Mouse (Mus musculus) kidney, adult 18-20 months (tissue): ENCODE measurements around the gene Col24a1.

ENCODE experiments used
- DNase-seq: peaks from one replicate; pipeline ENCODE4 v3.0.0; 2021

Gene Col24a1

DNA sequence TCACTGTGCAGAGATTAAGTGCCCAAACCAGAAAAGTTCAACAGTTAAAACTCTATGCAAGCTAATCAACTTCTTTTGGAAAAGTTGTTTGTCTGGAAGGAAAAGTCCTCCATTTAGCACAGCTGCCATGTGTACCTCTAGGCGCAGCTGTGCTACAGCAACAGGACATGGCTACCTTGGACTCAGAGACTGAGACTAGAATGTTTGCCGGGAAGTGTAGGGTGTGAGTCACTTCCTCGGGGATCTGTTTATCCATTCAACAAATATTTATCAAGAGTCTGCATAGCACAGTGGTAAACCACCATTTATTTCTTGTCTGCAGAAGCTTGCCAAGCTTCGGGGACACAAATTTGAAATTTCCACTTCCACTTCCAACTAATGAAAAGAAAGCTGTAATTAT is 178.8 kb downstream of the Col24a1 start:
- DNase-seq: no peak

DNA sequence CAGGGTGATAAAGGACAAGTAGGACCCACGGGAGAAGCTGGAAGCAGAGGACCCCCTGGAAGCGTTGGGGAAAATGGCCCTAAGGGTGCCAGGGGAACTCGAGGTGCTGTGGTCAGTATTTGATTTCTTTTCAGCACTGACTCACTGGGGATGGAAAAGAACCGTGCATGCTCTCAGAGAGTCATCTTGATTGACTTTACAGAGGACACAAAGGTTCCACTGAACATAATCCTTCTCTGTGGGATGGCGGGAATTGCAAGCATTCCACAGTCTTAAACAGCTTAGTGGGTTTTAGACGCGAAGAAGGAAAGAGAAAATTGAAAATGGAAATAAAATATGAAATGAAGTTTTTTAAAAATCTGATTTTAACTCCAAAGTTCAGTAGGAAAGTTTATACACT is 181.9 kb downstream of the Col24a1 start:
- DNase-seq: no peak

DNA sequence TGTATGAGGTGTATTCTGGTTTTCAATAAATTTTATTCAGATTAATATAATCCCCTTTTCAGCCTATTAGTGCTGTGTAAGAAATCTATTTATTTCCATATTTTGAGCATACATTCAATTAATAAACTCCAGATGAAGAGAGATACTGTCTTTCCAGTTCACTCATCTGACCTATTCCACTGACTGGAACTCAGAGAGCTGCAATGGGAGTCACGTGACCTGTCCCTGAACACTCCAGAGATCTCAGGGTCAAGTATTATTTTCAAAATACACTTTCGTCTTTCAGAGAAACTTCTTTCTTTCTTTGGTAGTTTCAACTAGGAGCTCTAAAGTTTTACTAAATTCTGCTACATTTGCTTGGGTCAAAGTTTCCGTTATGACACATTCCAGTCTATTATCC is 184.4 kb downstream of the Col24a1 start:
- no peak for DNase-seq

DNA sequence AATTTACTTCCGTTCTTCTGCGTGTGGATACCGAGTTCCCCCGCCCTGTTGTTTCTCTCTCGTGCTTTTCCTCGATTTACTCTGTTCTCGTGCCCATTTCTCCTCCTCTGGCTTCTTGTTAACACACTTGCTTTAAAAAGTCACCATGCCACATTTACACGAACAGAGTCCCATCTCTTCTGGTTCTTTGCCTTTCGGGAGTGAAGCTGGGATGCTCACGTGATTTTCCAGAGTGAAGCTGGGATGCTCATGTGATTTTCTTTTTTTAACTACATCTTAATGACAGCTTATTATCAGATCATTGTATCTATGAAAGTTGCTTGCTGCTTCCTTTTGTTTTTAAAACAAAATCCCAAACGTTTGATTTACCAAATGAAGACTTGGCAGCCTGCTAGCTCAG is 184.8 kb downstream of the Col24a1 start:
- DNase-seq: no peak

DNA sequence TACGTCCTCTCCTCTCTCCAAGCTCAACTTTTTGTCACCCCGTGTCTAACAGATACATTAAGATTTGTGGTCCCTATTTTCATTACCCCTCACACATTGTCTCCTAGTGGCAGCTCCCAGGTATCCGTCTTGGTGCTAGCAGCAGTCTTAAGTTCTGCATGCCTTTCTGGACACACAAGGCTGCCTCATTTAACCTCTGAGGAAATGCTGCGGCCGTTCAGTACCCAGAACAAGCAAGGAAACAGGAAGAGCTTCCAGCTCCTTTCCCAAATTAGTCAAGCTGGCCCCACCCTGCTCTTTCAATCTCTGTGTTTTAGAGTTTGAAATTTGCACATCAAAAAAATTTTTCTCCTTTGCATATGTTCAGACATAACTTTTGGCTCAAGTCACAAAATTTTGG is 186.2 kb downstream of the Col24a1 start:
- no peak for DNase-seq

DNA sequence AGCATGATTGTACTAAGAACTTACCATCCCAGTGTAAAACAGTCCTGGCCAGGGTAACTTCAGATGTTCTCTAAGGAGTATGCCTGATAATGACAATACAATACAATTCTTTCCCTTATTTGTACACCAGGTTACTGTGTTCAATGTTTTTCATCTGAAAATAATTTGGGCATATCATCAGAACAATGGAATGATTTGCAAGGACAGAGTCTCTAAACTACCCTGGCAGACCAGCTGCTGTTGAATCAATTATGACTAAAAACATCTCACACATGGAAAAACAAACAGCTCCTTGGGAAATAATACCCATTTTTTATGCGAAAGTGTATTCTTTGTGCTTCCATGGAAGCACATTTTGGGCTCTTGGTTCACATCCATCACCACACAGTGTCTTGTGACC is 198.0 kb downstream of the Col24a1 start:
- DNase-seq: no peak

DNA sequence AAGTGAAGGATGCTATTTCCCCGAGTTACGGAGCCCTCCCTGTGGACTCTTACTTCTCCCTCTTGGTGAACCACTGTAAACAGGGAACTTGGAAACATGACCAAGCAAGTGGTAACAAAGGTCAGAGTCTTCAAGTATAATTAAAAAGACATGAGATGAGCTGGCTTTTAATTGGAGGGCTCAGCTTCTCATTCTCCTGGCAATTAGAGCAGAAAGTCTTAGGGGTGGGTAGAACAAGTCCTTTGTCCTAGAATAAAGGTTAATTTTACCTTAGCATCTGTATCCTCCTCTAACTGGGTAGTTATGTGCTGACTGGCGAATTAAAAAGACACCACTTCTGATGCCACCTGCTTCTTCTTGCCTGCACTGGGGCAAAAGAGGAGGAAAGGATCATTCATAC is 199.1 kb downstream of the Col24a1 start:
- no peak for DNase-seq

DNA sequence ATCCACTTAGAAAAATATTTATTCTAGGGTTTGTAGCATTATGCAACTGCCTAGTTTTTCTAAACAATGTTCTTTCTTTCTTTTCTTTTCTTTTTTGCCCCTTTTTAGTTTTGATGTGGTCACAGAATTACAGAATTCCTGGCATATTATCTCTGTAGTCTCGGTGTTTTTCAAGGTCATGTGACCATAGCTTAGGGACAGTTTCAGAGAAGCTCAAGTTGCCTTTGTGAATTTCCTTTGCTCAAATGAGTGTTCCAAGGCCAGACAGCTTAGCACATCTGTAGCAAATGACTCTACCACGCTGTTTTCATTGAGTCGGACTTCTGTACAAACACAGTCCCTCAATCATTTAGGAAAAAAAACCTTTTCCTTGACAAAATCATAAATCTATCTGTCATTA is 205.9 kb downstream of the Col24a1 start:
- DNase-seq: no peak

DNA sequence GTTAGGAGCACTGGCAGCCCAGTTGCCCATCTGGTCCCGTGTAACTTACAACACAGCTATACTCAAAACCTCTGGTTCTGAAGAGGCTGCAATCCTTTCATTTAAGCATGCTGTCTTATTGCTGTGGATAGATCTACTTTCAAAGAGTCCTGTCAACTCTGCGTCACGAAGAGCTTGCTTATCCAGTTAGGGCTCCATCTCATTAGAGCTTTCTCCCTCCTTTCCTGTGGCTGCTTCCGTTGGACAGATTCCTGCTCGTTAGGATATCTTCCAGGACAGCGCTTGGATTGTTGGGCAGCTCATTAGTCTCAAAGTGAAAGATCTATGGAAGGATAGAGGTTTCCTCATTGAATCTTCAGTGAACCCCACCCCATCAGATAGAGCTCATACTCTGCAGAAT is 206.6 kb downstream of the Col24a1 start:
- no peak for DNase-seq

DNA sequence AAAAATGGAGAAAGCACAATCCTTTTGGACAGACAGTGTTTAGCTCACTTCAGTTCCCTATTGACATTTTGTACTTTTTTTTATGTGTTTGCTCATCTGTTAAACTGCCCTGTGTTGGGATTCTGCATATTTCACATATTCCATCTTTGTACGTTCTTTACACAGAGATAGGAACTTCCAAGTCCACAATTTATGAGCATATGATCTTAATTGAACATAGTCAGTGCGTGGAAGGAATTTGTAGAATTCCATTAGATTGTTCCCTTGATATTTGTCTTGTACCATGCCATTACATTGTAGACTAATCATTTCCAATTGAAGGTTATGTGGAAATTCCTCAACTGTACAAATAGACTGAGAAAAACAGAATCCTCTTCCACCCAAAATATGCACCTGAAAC is 212.6 kb downstream of the Col24a1 start:
- no peak for DNase-seq

DNA sequence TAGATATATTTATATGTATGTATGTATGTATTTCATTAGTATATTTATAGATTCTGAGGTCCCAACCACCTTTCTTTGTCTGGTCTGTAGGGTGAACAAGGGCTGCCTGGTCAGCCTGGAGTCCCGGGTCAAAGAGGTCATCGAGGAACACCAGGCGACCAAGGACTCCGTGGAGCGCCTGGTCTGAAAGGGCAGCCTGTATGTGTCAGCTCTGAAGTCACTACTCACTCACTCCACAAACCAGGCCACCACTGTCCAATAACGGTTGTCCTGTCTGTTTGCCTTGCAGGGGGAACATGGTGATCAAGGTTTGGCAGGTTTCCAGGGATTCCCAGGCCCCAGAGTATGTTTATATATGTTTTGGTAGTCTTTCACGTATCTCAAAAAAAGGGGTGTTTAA is 216.3 kb downstream of the Col24a1 start:
- DNase-seq: no peak

DNA sequence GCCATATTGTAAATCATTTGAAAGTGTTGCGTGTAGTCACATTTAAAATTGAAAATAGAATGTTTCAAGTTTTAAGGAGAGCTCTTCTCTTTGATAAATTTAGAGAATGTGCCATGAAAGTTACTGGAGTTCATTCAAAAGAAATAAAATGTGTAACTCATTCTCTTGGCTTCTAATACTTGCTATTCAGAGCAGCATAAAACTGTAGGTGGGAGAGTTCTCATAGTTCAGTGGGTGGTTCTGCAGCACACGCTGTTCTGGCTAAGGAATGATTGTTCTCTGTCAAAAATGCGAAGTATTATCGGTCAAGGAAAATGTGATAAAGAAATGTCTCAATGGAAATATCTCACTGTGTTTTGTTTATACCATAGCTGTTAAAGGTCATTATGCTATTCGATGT is 221.9 kb downstream of the Col24a1 start:
- DNase-seq: no peak

DNA sequence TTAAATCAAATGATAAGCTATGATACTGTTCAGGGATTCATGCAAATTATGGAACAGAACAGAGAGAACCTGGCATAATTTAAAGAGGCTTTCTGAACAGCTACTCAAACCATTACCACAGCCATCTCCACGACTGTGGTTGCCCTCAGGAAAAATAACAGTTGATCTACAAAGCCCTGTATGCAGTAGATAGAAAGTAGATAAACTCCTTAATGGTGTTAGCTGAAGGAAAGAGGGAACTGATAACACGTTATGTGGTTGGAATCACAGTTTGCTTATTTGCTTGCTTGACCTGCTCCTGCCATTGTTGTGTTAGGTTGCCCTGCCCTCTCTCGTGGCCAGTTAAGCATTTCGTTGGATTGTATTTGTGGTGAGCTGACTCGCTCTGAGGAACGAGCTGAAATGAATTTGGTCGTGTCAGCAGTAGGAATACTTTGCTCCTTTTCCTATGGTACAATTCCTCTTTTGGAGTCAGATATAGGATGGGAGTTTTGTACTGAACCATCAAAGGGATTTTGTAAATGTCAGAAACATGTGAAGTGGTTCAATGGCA is 229.3 kb downstream of the Col24a1 start:
- no peak for DNase-seq

DNA sequence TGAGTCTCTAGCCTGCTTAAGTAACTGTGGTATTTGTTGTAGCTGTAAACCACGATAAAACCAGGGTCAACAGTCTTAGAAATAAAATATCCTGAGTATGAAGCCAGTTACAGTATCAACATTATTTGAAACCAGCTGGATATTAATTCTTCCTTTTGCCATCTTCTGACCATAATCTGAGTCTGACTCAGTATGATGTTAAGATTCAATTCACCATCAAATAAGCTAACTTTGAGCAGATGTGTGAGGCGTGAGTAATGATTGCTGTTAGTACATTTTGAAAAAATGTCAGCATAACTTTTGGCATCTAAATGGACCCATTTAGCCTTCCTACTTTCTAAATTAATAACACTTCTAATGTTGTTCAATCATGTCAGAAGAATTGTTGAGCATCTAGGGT is 230.0 kb downstream of the Col24a1 start:
- no peak for DNase-seq

DNA sequence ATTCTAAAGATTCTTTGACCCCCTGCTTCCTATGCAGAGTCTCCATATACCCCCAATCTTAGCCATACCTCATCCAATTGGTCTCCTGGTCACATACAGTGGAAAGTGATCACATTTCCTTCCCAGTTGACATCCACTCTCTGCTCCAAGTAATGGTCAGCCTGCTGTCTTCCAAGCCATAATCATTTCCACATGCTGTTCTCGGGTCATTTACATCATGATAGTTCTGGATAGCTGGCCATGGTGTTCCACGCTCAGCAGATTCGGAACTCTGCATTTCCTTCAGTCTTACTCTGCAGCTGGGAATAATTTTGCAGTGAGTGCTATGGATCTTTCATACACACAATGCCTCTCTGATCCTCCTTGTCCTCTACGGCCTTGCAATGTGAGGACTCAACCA is 233.0 kb downstream of the Col24a1 start:
- no peak for DNase-seq

DNA sequence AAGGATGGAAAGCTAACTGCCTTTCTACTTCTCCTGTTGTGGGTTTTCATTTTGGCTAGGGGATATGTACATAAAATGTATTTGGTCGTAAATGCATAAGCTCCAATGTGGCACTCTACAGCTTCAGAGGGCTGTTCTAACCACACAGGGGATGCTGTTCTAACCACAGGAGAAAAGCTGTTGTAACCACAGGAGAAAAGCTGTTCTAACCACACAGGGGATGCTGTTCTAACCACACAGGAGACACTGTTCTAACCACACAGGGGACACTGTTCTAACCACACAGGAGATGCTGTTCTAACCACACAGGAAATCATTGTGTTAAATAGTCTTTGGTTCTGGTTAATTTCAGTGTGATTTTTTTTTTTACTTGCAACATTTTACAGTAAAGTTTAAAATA is 245.6 kb downstream of the Col24a1 start:
- DNase-seq: no peak

DNA sequence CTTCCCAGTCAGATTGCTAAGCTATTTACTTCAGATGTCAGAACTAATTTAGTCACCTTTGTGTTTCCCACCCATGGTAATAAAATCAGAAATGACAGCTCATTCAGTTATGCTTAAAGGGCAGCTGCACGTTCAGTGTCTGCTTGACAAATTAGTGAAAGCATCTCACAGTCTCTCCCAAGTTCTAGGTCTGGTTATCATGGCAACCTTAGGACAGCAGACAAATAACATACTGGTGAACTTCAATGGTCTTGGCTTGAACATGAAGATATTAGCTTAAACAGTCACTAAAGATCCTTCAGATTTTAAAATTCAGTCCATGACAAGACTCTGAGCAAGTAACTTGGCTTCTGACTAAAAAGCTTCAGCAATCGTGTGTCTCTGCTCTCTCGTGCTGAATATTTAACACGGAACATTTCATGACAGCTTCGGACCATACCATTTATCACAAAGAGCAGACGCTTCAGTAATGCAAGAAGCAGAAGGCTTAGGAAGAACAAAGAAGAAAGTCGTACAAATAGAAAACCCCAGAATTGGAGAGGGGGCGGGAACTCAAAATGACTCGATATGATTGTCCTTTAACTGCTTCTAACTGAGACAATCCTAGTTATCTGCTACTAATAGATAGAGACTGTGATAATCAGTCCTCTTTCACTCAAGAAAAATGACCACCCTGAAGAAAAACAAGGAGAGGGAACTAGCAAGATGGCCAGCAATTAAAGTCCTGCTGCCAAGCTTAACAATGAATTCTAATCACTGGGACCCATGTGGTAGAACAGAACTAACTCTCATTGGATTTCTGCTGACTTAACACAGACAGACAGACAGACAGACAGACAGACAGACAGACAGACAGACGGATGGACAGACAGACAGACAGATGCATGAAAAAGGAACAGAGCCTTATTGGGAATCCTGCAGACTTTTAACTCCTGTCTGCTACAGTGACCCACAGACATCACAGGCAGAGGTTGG is 256.5 kb downstream of the Col24a1 start:
- DNase-seq: no peak

DNA sequence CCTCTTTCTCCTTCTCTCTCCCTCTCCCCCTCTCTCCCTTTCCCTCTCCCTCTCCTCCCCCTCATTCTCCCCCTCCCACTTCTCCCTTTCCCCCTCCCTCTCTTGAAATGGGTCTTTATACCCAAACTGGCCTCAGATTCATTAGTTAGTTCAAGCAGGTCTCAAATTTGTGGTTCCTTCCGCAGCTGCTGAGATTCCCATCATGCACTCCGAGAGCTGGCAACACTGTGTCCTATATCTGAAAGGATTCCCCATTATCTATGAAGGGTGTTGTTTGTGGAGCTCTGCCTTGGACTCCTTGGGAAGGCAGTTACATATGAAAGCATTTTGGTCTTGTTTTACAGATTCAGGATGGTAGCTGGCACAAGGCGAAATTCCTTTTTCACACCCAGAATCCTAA is 257.9 kb downstream of the Col24a1 start:
- no peak for DNase-seq

DNA sequence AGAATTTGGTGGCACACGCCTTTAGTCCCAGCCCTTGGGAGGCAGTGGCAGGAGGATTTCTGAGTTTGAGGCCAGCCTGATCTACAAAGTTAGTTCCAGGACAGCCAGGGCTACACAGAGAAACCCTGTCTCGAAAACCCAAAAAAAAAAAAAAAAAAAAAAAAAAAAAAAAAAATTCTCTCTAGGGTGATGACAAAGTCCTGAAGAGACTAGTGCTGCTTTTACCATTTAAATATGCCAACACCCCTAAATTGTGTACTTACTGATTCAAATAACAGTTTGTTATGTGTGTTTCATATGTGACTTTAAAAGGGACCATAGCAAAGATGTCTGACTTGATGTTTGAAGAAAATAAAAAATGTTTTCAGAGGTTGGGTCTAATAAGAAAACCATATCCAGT is 262.1 kb downstream of the Col24a1 start:
- DNase-seq: no peak

DNA sequence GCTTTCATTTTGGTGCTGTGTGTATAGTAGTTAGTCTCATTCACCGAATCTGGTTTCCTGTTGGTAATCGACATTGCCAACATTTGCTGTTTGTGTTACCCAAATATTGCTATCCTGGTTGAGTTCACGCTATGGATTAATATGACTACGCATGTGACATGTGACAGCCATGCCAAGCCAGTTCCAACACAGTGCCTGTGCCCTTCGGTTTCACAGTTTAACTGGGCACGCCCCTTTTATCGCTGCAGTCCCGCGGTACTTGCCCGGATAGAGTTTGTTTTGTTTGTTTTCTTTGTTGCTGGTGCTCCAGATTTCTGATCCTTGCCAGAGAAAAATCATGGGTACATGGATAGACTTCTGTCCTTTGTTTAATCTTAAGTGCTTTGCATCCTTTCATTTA is 263.9 kb downstream of the Col24a1 start:
- DNase-seq: no peak

DNA sequence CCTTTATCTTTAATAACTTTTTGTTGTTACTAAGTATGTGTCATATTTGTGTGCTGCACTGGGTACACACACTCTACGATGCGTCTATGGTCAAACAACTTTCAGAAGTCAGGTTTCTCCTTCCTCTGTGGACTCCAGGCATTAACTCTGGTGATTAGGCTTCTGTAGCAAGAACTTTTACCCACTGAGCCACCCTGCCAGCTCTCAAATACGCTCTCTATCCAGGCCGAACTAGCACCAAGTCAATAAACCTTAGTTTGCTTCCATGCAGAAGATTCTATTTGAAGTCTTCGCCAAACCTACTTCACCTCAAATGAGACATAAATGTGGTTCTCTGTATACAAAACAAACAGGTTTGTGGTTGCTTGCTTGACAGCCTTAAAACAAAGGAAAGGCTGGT is 267.4 kb downstream of the Col24a1 start:
- no peak for DNase-seq

DNA sequence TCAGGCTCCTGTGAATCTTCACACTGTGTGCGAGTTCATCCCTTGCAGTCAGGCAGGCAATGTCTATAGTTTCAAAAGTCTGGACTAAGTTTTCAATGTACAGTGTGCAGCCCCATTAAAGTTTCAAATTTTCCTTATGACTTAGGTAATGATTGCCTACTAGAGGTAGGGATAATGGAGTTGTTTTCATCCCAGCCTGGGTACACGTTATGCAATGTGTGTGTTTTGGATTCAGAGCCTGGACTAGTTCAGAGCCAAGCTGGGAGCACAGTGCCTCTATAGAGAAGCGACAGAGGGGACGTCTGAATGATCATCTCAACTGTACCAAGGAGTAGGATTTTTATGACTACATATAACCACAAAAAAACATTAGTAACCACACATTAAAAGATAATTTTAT is 267.8 kb downstream of the Col24a1 start:
- no peak for DNase-seq

DNA sequence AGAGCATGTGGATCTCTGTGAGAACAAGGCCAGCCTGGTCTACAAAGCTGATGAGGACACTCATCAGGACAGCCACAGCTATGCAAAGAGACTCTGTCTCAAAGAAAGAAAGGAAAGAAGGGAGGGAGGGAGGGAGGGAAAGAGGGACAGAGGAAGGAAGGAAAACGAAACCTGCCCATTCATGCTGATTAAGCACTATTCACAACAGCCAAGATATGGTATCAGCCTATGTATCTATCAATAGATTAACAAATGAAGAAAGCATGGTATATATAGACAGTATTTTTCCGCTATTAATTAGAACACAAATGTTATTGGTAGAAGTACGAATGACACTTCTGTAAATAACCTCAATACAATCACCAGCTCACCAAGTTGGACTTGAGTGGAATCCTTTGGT is 282.2 kb downstream of the Col24a1 start:
- no peak for DNase-seq

DNA sequence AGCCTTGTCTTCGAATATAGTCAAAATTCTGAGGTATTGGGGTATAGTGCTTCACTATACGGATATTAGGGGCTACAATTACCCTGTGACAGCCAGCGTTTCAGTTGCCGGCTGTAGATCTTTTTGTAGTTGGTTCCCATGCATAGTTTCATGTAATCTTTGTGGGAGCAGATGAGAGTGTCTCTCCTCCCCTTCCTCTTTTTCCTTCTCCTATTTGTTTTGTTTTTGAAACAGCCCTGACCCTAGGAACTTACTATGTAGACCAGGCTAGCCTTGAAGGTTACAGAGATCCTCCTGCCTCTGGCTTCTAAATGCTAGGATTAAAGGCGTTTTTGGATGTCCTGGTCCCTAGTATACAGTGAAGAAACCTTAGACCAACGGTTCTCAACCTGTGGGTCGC is 283.1 kb downstream of the Col24a1 start:
- no peak for DNase-seq
